Mouse (Mus musculus) embryonic facial prominence, embryonic 11.5 days (tissue): Measurements from ENCODE around the gene Lrrc3. TPM values are rescaled to one million over a fixed set of nuclear protein-coding genes. Genes with fewer than 3 reads are reported as not detected.
"Not testable (repeated sequence)": the region's sequence is repeated elsewhere in the genome, so short reads cannot be mapped to it uniquely, and the experiment has no call there.

Experiments used
- ATAC-seq: fragments of 200-750 bp; cut with Nextera tagmentation; replicated peaks from 2 replicates; pipeline ENCODE4 v1.8.0; 2017; ENCODE audit warnings: low read depth; ENCODE audit not compliant: insufficient number of reproducible peaks, low FRiP score, low TSS enrichment
- DNase-seq: peaks from one replicate; pipeline ENCODE4 v3.0.0-alpha.2; 2015; ENCODE audit warnings: low spot score
- H3K27ac ChIP-seq: fragments of 300-500 bp; sonication (generic); replicated peaks from 2 replicates; pipeline ENCODE4 v1.5.1; 2014; ENCODE audit warnings: mild to moderate bottlenecking, low read depth, low read length, control low read depth
- H3K27me3 ChIP-seq: fragments of 300-500 bp; sonication (generic); 2 replicates; pipeline ENCODE4 v1.6.1; 2014; ENCODE audit warnings: mild to moderate bottlenecking, low read length, moderate library complexity, mixed read lengths; ENCODE audit not compliant: control insufficient read depth, insufficient read depth
- H3K36me3 ChIP-seq: fragments of 300-500 bp; sonication (generic); replicated peaks from 2 replicates; pipeline ENCODE4 v1.6.1; 2014; ENCODE audit warnings: low read depth, mild to moderate bottlenecking, low read length, moderate library complexity, mixed read lengths; ENCODE audit not compliant: control insufficient read depth, insufficient read depth
- H3K4me1 ChIP-seq: fragments of 300-500 bp; sonication (generic); 2 replicates; pipeline ENCODE4 v1.6.1; 2014; ENCODE audit warnings: low read length, mixed read lengths; ENCODE audit not compliant: control insufficient read depth, insufficient read depth
- H3K4me2 ChIP-seq: fragments of 300-500 bp; sonication (generic); 2 replicates; pipeline ENCODE4 v1.6.1; 2014; ENCODE audit warnings: low read depth, mild to moderate bottlenecking, control low read depth, low read length, moderate library complexity
- H3K4me3 ChIP-seq: fragments of 300-500 bp; sonication (generic); 2 replicates; pipeline ENCODE4 v1.5.1; 2014; ENCODE audit warnings: low read depth, low read length, control low read depth
- H3K9ac ChIP-seq: fragments of 300-500 bp; sonication (generic); replicated peaks from 2 replicates; pipeline ENCODE4 v1.6.1; 2014; ENCODE audit warnings: mild to moderate bottlenecking, control low read depth, low read length
- H3K9me3 ChIP-seq: fragments of 300-500 bp; sonication (generic); replicated peaks from 2 replicates; pipeline ENCODE4 v1.6.1; 2016; ENCODE audit warnings: mild to moderate bottlenecking, low read length, inconsistent platforms, mixed read lengths; ENCODE audit not compliant: control insufficient read depth
- whole genome bisulfite sequencing: fragments of 180-500 bp; shearing (Covaris S2); extraction: QIAGEN DNeasy Blood & Tissue Kit; methylation state at CpG from one replicate; pipeline ENCODE4 v1.1.7; 2014; 5-methylcytosine and 5-hydroxymethylcytosine counted together
- polyA plus RNA-seq: library from polyadenylated mRNA; unstranded; fragments of >200 nt; fragmentation: Nextera tagmentation; extraction: Ambion mirVana; gene quantifications from 2 replicates; pipeline ENCODE4 v1.2.1, GENCODE M21; 2014

Lrrc3 gene
- 2.2 and 2.5 TPM in 2 replicates for polyA plus RNA-seq

GRCm38 (mm10) chr10:77902211-77902893 lies at the start of gene Lrrc3:
Gene Lrrc3 (minus strand): TSS chr10:77902536.
- WGBS = under 1% methylated on average over 43 of the region's 46 CpGs
- ATAC-seq = peak; percentile 63
- Histone ChIP-seq H3K4me3 (peak within 1 kb of the TSS; percentile 61), H3K27me3 (peaks cover 2% of the 10 kb centered on the region; the same call in 1 of the 2 replicates), H3K9ac (peak within 1 kb of the TSS; percentile 70), H3K4me2 (peak within 1 kb of the TSS; percentile 93), H3K9me3 (no peaks in the 10 kb centered on the region), H3K27ac (no peak within 1 kb of the TSS), H3K4me1 (no peaks in the 10 kb centered on the region; the same call in 1 of the 2 replicates), H3K36me3 (no peaks in the 10 kb centered on the region)
- DNase-seq = peak; percentile 73

- not testable (repeated sequence) for H3K27ac ChIP-seq, H3K9ac ChIP-seq, DNase-seq, H3K27me3 ChIP-seq, H3K4me2 ChIP-seq, ATAC-seq, H3K9me3 ChIP-seq, H3K36me3 ChIP-seq, H3K4me3 ChIP-seq, H3K4me1 ChIP-seq
- WGBS = 93% methylated on average over 8 of the region's 12 CpGs
Measured at GRCm38 (mm10) chr10:77950468-77950867, 48.1 kb upstream of the Lrrc3 start.

GRCm38 (mm10) chr10:77939685-77940084 lies 37.3 kb upstream of the Lrrc3 start:
- Histone ChIP-seq H3K27me3 (no peaks in the 10 kb centered on the region), H3K4me3 (no peak overlapping the region), H3K27ac (no peak overlapping the region), H3K36me3 (no peaks in the 10 kb centered on the region), H3K9me3 (no peaks in the 10 kb centered on the region), H3K4me1 (no peaks in the 10 kb centered on the region), H3K9ac (no peak overlapping the region), H3K4me2 (no peak overlapping the region)
- WGBS = 76% methylated on average over 2 of the region's 2 CpGs
- DNase-seq (no peak), ATAC-seq (no peak)

- Histone ChIP-seq H3K27me3 (no peaks in the 10 kb centered on the region), H3K4me2 (no peak overlapping the region), H3K27ac (no peak overlapping the region), H3K36me3 (no peaks in the 10 kb centered on the region), H3K4me1 (no peaks in the 10 kb centered on the region), H3K9ac (no peak overlapping the region), H3K4me3 (no peak overlapping the region), H3K9me3 (no peaks in the 10 kb centered on the region)
- DNase-seq (no peak), ATAC-seq (no peak)
- WGBS = 90% methylated on average over 10 of the region's 10 CpGs
Measured at GRCm38 (mm10) chr10:77927375-77927774, 25.0 kb upstream of the Lrrc3 start.

GRCm38 (mm10) chr10:77926140-77926539 lies 23.8 kb upstream of the Lrrc3 start:
- no peaks in the 10 kb centered on the region for H3K27me3 ChIP-seq
- no peak overlapping the region for H3K27ac ChIP-seq
- no peak overlapping the region for H3K4me3 ChIP-seq
- DNase-seq (peak; percentile 64), ATAC-seq (no peak)
- no peak overlapping the region for H3K9ac ChIP-seq
- no peaks in the 10 kb centered on the region for H3K9me3 ChIP-seq
- 43% methylated on average over 7 of the region's 7 CpGs for WGBS
- no peak overlapping the region for H3K4me2 ChIP-seq
- no peaks in the 10 kb centered on the region for H3K36me3 ChIP-seq
- no peaks in the 10 kb centered on the region for H3K4me1 ChIP-seq

GRCm38 (mm10) chr10:77922681-77923080 lies 20.3 kb upstream of the Lrrc3 start:
- ATAC-seq = no peak
- Histone ChIP-seq H3K9ac (no peak overlapping the region), H3K4me2 (no peak overlapping the region), H3K4me3 (no peak overlapping the region), H3K27me3 (no peaks in the 10 kb centered on the region), H3K9me3 (no peaks in the 10 kb centered on the region), H3K4me1 (no peaks in the 10 kb centered on the region), H3K36me3 (no peaks in the 10 kb centered on the region), H3K27ac (no peak overlapping the region)
- WGBS = 86% methylated on average over 4 of the region's 4 CpGs
- DNase-seq = no peak

GRCm38 (mm10) chr10:77921009-77921408 lies 18.7 kb upstream of the Lrrc3 start:
- no peak for DNase-seq
- H3K4me3 ChIP-seq = no peak overlapping the region
- no peak for ATAC-seq
- H3K27ac ChIP-seq = no peak overlapping the region
- H3K9ac ChIP-seq = no peak overlapping the region
- no peaks in the 10 kb centered on the region for H3K27me3 ChIP-seq
- H3K9me3 ChIP-seq = no peaks in the 10 kb centered on the region
- H3K4me1 ChIP-seq = no peaks in the 10 kb centered on the region
- H3K36me3 ChIP-seq = no peaks in the 10 kb centered on the region
- no peak overlapping the region for H3K4me2 ChIP-seq
- 71% methylated on average over 5 of the region's 5 CpGs for WGBS

DNA sequence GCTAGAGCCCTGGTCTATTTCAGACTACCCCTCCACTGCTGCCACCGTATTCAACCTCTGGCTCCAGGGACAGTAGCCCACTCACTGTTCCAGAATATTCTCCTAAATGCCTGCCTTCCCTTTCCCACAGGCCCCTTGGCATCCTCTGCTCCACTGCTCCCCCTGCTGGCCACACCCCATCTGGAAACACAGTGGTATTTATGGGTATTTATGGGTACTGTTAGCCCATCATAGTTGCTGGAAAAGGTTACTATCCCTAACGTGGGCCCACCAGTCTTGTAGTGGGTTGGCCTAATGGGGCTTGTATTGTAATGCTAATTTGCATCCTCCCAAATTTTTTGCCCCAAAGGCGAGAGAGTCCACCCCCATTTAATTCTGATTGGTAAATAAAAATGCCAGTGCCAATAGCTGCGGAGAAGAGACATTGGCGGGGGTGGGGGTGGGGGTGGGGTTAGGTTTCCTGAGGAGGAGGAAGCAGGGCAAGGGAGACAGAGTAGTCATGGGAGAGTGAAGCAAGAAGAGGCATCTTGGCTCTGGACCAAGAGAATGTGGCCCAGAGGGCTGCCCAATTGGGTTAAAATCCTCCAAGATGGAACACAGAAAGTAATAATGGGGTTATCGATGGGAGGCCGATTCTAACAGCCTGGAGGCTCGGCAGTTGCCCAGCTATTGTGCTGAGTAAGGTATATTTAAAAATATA lies 14.4 kb upstream of the Lrrc3 start:
- H3K4me3 ChIP-seq = no peak overlapping the region
- H3K9ac ChIP-seq = no peak overlapping the region
- H3K4me2 ChIP-seq = no peak overlapping the region
- H3K4me1 ChIP-seq = no peaks in the 10 kb centered on the region
- no peak overlapping the region for H3K27ac ChIP-seq
- no peak for ATAC-seq
- peak; percentile 22 for DNase-seq
- 66% methylated on average over 8 of the region's 8 CpGs for WGBS
- no peaks in the 10 kb centered on the region for H3K9me3 ChIP-seq
- no peaks in the 10 kb centered on the region for H3K27me3 ChIP-seq
- H3K36me3 ChIP-seq = no peaks in the 10 kb centered on the region
